Mouse (Mus musculus) kidney, adult 18-20 months (tissue): ENCODE measurements at regions not wholly inside any gene's neighbourhood (a gene's known extent, or its start where the extent isn't known, plus 50 kb on each side); places are given as distances from the start of the nearest gene placed in this dataset.

ENCODE experiments used
- DNase-seq: peaks from one replicate; pipeline ENCODE4 v3.0.0; 2021

- DNase-seq = no peak
These were observed 266.1 kb upstream of the Nox3 start for GRCm38 (mm10) chr17:3962176-3962575.

- DNase-seq = no peak
These were observed 250.5 kb upstream of the Nox3 start for GRCm38 (mm10) chr17:3946540-3946939.

GRCm38 (mm10) chr17:3936361-3936760, 240.3 kb upstream of the Nox3 start:
- no peak for DNase-seq

GRCm38 (mm10) chr17:3933208-3933607, 237.1 kb upstream of the Nox3 start:
- DNase-seq = no peak

- no peak for DNase-seq
These were observed 236.0 kb upstream of the Nox3 start for GRCm38 (mm10) chr17:3932071-3932470.

- no peak for DNase-seq
These were observed 231.0 kb upstream of the Nox3 start for GRCm38 (mm10) chr17:3927106-3927505.

GRCm38 (mm10) chr17:3920282-3920681, 224.2 kb upstream of the Nox3 start:
- DNase-seq = no peak

GRCm38 (mm10) chr17:3892826-3893225, 196.8 kb upstream of the Nox3 start:
- no peak for DNase-seq

- DNase-seq = no peak
These were observed 187.1 kb upstream of the Nox3 start for GRCm38 (mm10) chr17:3883146-3883545.

GRCm38 (mm10) chr17:3879075-3879474, 183.0 kb upstream of the Nox3 start:
- no peak for DNase-seq

GRCm38 (mm10) chr17:3869459-3870194, 173.6 kb upstream of the Nox3 start:
- DNase-seq = no peak

- DNase-seq = no peak
These were observed 166.3 kb upstream of the Nox3 start for GRCm38 (mm10) chr17:3862384-3862783.

GRCm38 (mm10) chr17:3836386-3836785, 140.3 kb upstream of the Nox3 start:
- no peak for DNase-seq

- DNase-seq = no peak
These were observed 115.1 kb upstream of the Nox3 start for GRCm38 (mm10) chr17:3811187-3811586.

GRCm38 (mm10) chr17:3803507-3803906, 107.4 kb upstream of the Nox3 start:
- DNase-seq = no peak

GRCm38 (mm10) chr17:3792597-3792996, 96.5 kb upstream of the Nox3 start:
- DNase-seq = peak; percentile 9

GRCm38 (mm10) chr17:3782156-3782555, 86.1 kb upstream of the Nox3 start:
- DNase-seq = no peak

- DNase-seq = no peak
These were observed 81.6 kb upstream of the Nox3 start for GRCm38 (mm10) chr17:3777691-3778090.

- DNase-seq = no peak
These were observed 51.8 kb upstream of the Nox3 start for GRCm38 (mm10) chr17:3747808-3748335.
